Mouse (Mus musculus): Measurements from ENCODE around the gene Alkbh5.

- TF ChIP-seq POLR2A (IDR thresholded peaks at IDR 0.05; ENCODE audit: low read depth, low read length) (no peak), USF1 (IDR thresholded peaks at IDR 0.05; ENCODE audit: low read depth, low read length) (no peak), ELF1 (IDR thresholded peaks at IDR 0.05; ENCODE audit: low read depth, low read length) (no peak), EP300 (IDR thresholded peaks at IDR 0.05; ENCODE audit: low read length) (no peak), E2F4 (IDR thresholded peaks at IDR 0.05; ENCODE audit: insufficient replicate concordance, low read depth, low read length) (no peak), HCFC1 (IDR thresholded peaks at IDR 0.05; ENCODE audit: low read depth, low read length) (no peak), MEF2A (IDR thresholded peaks at IDR 0.05; ENCODE audit: borderline replicate concordance, low read depth, low read length) (no peak)
Measured at GRCm38 (mm10) chr11:60535676-60536075, 505 bp upstream of the Alkbh5 start.

Measured in CH12.LX (cell line).